Mouse (Mus musculus) mesoderm, embryonic 11.5 days (tissue): ENCODE measurements around the gene Emsy.

Experiments
- DNase-seq: peaks from one replicate; pipeline ENCODE4 v3.0.0-alpha.2; 2012; ENCODE audit warnings: low read depth, low spot score

Emsy gene

GRCm38 (mm10) chr7:98667956-98668746 is 11.6 kb upstream of the Emsy start:
- peak; percentile 88 for DNase-seq

GRCm38 (mm10) chr7:98665726-98666125 is 9.1 kb upstream of the Emsy start:
- no peak for DNase-seq

- no peak for DNase-seq
Observed at GRCm38 (mm10) chr7:98665166-98665565, 8.6 kb upstream of the Emsy start.

- DNase-seq = peak; percentile 83
Observed at GRCm38 (mm10) chr7:98655681-98656530, 677 bp downstream of the Emsy start.

GRCm38 (mm10) chr7:98651651-98652050 is 4.9 kb downstream of the Emsy start:
- no peak for DNase-seq

- DNase-seq = peak; percentile 21
Observed at GRCm38 (mm10) chr7:98644238-98644637, 12.3 kb downstream of the Emsy start.

- no peak for DNase-seq
Observed at GRCm38 (mm10) chr7:98636607-98637006, 20.0 kb downstream of the Emsy start.

- DNase-seq = no peak
Observed at GRCm38 (mm10) chr7:98633032-98633431, 23.6 kb downstream of the Emsy start.

- DNase-seq = no peak
Observed at GRCm38 (mm10) chr7:98629947-98630346, 26.6 kb downstream of the Emsy start.

- no peak for DNase-seq
Observed at GRCm38 (mm10) chr7:98617739-98618138, 38.8 kb downstream of the Emsy start.

GRCm38 (mm10) chr7:98612936-98613335 is 43.6 kb downstream of the Emsy start:
- DNase-seq = no peak

GRCm38 (mm10) chr7:98608520-98608919 is 48.1 kb downstream of the Emsy start:
- no peak for DNase-seq

- no peak for DNase-seq
Observed at GRCm38 (mm10) chr7:98607158-98607557, 49.4 kb downstream of the Emsy start.

GRCm38 (mm10) chr7:98601715-98602114 is 54.9 kb downstream of the Emsy start:
- DNase-seq = no peak

- no peak for DNase-seq
Observed at GRCm38 (mm10) chr7:98597402-98597801, 59.2 kb downstream of the Emsy start.

- no peak for DNase-seq
Observed at GRCm38 (mm10) chr7:98594731-98595130, 61.9 kb downstream of the Emsy start.

- no peak for DNase-seq
Observed at GRCm38 (mm10) chr7:98593276-98593675, 63.3 kb downstream of the Emsy start.

GRCm38 (mm10) chr7:98589028-98589427 is 67.6 kb downstream of the Emsy start:
- DNase-seq = no peak

GRCm38 (mm10) chr7:98586313-98586712 is 70.3 kb downstream of the Emsy start:
- no peak for DNase-seq

- no peak for DNase-seq
Observed at GRCm38 (mm10) chr7:98584555-98584954, 72.0 kb downstream of the Emsy start.

- no peak for DNase-seq
Observed at GRCm38 (mm10) chr7:98581266-98581665, 75.3 kb downstream of the Emsy start.

GRCm38 (mm10) chr7:98580441-98580840 is 76.1 kb downstream of the Emsy start:
- DNase-seq = no peak

- no peak for DNase-seq
Observed at GRCm38 (mm10) chr7:98579731-98580130, 76.9 kb downstream of the Emsy start.
